Mouse (Mus musculus): ENCODE measurements around the gene Celf2. TPM values are rescaled to one million over a fixed set of nuclear protein-coding genes. Genes with fewer than 3 reads are reported as not detected.

The Celf2 gene
- polyA plus RNA-seq, 1 experiment: 35.9 TPM

GRCm38 (mm10) chr2:6536372-6536771 is 973.0 kb downstream of the Celf2 start:
- H3K4me1 ChIP-seq (ENCODE audit: control insufficient read depth, insufficient read depth, low read length): no peaks in the 10 kb centered on the region
- no peak overlapping the region for H3K27ac ChIP-seq (ENCODE audit: control insufficient read depth, insufficient read depth, low read depth, low read length, poor library complexity)
- no peak overlapping the region for H3K4me3 ChIP-seq (replicated peaks; ENCODE audit: control insufficient read depth, low read depth, low read length)
- WGBS: 68% methylated on average over 2 of the region's 2 CpGs
- TF ChIP-seq CTCF (IDR thresholded peaks at IDR 0.05; ENCODE audit: control insufficient read depth, insufficient read depth, low read length): no peak
- no peak for TF ChIP-seq POLR2A (IDR thresholded peaks at IDR 0.05; ENCODE audit: borderline replicate concordance, control insufficient read depth, low read depth, low read length)

- no peak overlapping the region for H3K4me3 ChIP-seq (replicated peaks; ENCODE audit: control insufficient read depth, low read depth, low read length)
- 79% methylated on average over 4 of the region's 4 CpGs for WGBS
- no peak for TF ChIP-seq POLR2A (IDR thresholded peaks at IDR 0.05; ENCODE audit: borderline replicate concordance, control insufficient read depth, low read depth, low read length)
- no peak for TF ChIP-seq CTCF (IDR thresholded peaks at IDR 0.05; ENCODE audit: control insufficient read depth, insufficient read depth, low read length)
- no peak overlapping the region for H3K27ac ChIP-seq (ENCODE audit: control insufficient read depth, insufficient read depth, low read depth, low read length, poor library complexity)
- H3K4me1 ChIP-seq (ENCODE audit: control insufficient read depth, insufficient read depth, low read length): peaks cover 1% of the 10 kb centered on the region; the same call in 1 of the 2 replicates
Observed at GRCm38 (mm10) chr2:6532341-6532740, 977.0 kb downstream of the Celf2 start.

DNA sequence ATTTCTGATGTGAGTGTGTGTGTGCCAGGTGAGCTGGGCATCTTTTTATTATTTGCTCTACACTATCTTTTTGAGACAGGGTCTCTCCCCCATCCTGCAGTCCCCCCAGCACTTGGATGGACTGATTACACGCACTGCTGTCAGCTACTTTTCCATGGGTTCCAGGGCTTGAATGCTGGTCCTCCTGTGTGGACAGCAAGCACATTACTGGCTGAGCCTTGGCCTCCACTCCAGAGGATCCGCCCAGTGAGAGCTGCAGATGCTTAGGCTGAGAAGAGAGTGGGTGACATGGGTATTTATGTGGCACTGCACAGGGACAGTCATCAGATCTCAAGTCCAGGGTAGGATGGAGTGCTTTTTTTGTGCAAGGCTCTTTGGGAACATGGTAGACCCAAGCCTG is 981.3 kb downstream of the Celf2 start:
- peaks cover 1% of the 10 kb centered on the region; the same call in 1 of the 2 replicates for H3K4me1 ChIP-seq (ENCODE audit: control insufficient read depth, insufficient read depth, low read length)
- no peak overlapping the region for H3K27ac ChIP-seq (ENCODE audit: control insufficient read depth, insufficient read depth, low read depth, low read length, poor library complexity)
- WGBS: 72% methylated on average over 2 of the region's 2 CpGs
- H3K4me3 ChIP-seq (replicated peaks; ENCODE audit: control insufficient read depth, low read depth, low read length): no peak overlapping the region
- TF ChIP-seq CTCF (IDR thresholded peaks at IDR 0.05; ENCODE audit: control insufficient read depth, insufficient read depth, low read length) (no peak), POLR2A (IDR thresholded peaks at IDR 0.05; ENCODE audit: borderline replicate concordance, control insufficient read depth, low read depth, low read length) (no peak)

GRCm38 (mm10) chr2:6526825-6527224 is 982.5 kb downstream of the Celf2 start:
- 83% methylated on average over 11 of the region's 11 CpGs for WGBS
- Histone ChIP-seq H3K27ac (ENCODE audit: control insufficient read depth, insufficient read depth, low read depth, low read length, poor library complexity) (no peak overlapping the region), H3K4me3 (replicated peaks; ENCODE audit: control insufficient read depth, low read depth, low read length) (no peak overlapping the region), H3K4me1 (ENCODE audit: control insufficient read depth, insufficient read depth, low read length) (peaks cover 1% of the 10 kb centered on the region; the same call in 1 of the 2 replicates)
- TF ChIP-seq POLR2A (IDR thresholded peaks at IDR 0.05; ENCODE audit: borderline replicate concordance, control insufficient read depth, low read depth, low read length): no peak
- TF ChIP-seq CTCF (IDR thresholded peaks at IDR 0.05; ENCODE audit: control insufficient read depth, insufficient read depth, low read length): no peak

- no peak for TF ChIP-seq CTCF (IDR thresholded peaks at IDR 0.05; ENCODE audit: control insufficient read depth, insufficient read depth, low read length)
- TF ChIP-seq POLR2A (IDR thresholded peaks at IDR 0.05; ENCODE audit: borderline replicate concordance, control insufficient read depth, low read depth, low read length): no peak
- H3K4me1 ChIP-seq (ENCODE audit: control insufficient read depth, insufficient read depth, low read length): peaks cover 1% of the 10 kb centered on the region; the same call in 1 of the 2 replicates
- no peak overlapping the region for H3K27ac ChIP-seq (ENCODE audit: control insufficient read depth, insufficient read depth, low read depth, low read length, poor library complexity)
- 47% methylated on average over 4 of the region's 4 CpGs for WGBS
- H3K4me3 ChIP-seq (replicated peaks; ENCODE audit: control insufficient read depth, low read depth, low read length): no peak overlapping the region
Observed at GRCm38 (mm10) chr2:6526311-6526710, 983.1 kb downstream of the Celf2 start.

GRCm38 (mm10) chr2:6523924-6524300 is 985.5 kb downstream of the Celf2 start:
- Histone ChIP-seq H3K4me3 (replicated peaks; ENCODE audit: control insufficient read depth, low read depth, low read length) (no peak overlapping the region), H3K27ac (ENCODE audit: control insufficient read depth, insufficient read depth, low read depth, low read length, poor library complexity) (no peak overlapping the region), H3K4me1 (ENCODE audit: control insufficient read depth, insufficient read depth, low read length) (no peaks in the 10 kb centered on the region)
- 92% methylated on average over 10 of the region's 10 CpGs for WGBS
- TF ChIP-seq POLR2A (IDR thresholded peaks at IDR 0.05; ENCODE audit: borderline replicate concordance, control insufficient read depth, low read depth, low read length) (no peak), CTCF (IDR thresholded peaks at IDR 0.05; ENCODE audit: control insufficient read depth, insufficient read depth, low read length) (no peak)

GRCm38 (mm10) chr2:6523261-6523923 is 986.0 kb downstream of the Celf2 start:
- TF ChIP-seq CTCF (IDR thresholded peaks at IDR 0.05; ENCODE audit: control insufficient read depth, insufficient read depth, low read length) (no peak), POLR2A (IDR thresholded peaks at IDR 0.05; ENCODE audit: borderline replicate concordance, control insufficient read depth, low read depth, low read length) (no peak)
- Histone ChIP-seq H3K4me1 (ENCODE audit: control insufficient read depth, insufficient read depth, low read length) (no peaks in the 10 kb centered on the region), H3K4me3 (replicated peaks; ENCODE audit: control insufficient read depth, low read depth, low read length) (no peak overlapping the region), H3K27ac (ENCODE audit: control insufficient read depth, insufficient read depth, low read depth, low read length, poor library complexity) (no peak overlapping the region)
- WGBS: 88% methylated on average over 16 of the region's 16 CpGs

DNA sequence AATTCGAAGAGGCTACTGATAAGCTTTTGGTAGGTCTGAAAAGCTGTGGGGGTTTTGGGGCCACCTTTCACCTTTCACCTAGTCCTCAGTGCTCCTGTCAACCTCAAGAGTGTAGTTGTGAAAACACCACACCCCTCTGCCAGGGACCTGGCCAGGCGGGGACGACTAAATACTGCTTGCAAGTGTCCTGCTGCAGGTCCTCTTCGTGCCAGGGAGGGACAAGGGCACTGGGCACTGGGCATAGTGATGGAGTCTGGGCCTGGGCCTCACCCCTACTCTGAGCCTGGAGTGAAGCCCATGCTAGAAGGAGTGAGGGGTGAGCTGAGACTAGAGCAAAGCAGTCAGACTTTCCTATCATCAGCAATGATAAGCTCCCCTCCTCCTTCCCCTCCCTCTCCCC is 987.0 kb downstream of the Celf2 start:
- WGBS: 84% methylated on average over 4 of the region's 4 CpGs
- no peak for TF ChIP-seq POLR2A (IDR thresholded peaks at IDR 0.05; ENCODE audit: borderline replicate concordance, control insufficient read depth, low read depth, low read length)
- TF ChIP-seq CTCF (IDR thresholded peaks at IDR 0.05; ENCODE audit: control insufficient read depth, insufficient read depth, low read length): no peak

More for the DNA sequence above, 987.0 kb downstream of the Celf2 start:
- Histone ChIP-seq H3K4me3 (replicated peaks; ENCODE audit: control insufficient read depth, low read depth, low read length) (no peak overlapping the region), H3K4me1 (ENCODE audit: control insufficient read depth, insufficient read depth, low read length) (no peaks in the 10 kb centered on the region), H3K27ac (ENCODE audit: control insufficient read depth, insufficient read depth, low read depth, low read length, poor library complexity) (no peak overlapping the region)
